Mouse (Mus musculus): ENCODE measurements around the gene Fcrl6. TPM values are rescaled to one million over a fixed set of nuclear protein-coding genes. Genes with fewer than 3 reads are reported as not detected.
A peak's percentile ranks its signal among the peaks of the same experiment; 100 is the strongest.

Gene Fcrl6
- total RNA-seq (2021) = not detected

GRCm38 (mm10) chr1:172602326-172602725, at the start of gene Fcrl6:
TSS of gene Fcrl6 (minus strand) at chr1:172602551.
- DNase-seq = no peak

DNA sequence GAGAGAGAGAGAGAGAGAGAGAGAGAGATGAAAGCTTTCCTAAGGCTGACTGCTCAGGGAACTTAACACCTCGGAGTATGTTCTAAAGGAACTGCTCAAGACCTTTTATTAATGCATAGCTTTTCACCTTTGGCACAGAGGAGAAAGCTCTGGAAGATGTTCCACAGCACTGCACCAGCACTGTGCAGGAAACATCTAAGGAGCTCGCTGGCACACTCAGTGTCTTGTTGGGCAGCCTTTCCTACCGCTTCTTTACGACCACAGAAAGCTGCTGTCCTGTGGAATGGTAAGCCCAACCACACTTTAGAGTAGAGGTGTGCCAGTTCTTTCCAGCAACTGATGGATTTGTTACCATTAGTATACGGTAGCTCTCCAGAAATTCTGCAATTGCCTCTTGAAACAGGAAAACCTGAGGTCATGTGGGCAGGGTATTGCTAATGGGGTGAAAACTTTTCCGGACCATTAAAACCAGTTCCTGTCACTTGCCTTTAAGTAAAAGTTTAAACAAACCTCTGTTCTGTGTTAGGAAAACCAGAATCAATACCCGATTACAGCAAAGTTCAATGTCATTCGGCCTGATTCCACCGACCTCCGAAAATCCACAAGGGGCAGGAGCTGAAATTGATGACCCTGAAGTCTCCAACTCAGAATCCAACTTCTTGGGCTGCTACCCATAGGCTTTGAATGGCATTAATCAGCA, 49.1 kb upstream of the Fcrl6 start:
- no peak for DNase-seq

- DNase-seq = peak; percentile 47
Observed at GRCm38 (mm10) chr1:172650519-172651287, 48.4 kb upstream of the Fcrl6 start.

- no peak for DNase-seq
Observed at GRCm38 (mm10) chr1:172649396-172649795, 47.0 kb upstream of the Fcrl6 start.

DNA sequence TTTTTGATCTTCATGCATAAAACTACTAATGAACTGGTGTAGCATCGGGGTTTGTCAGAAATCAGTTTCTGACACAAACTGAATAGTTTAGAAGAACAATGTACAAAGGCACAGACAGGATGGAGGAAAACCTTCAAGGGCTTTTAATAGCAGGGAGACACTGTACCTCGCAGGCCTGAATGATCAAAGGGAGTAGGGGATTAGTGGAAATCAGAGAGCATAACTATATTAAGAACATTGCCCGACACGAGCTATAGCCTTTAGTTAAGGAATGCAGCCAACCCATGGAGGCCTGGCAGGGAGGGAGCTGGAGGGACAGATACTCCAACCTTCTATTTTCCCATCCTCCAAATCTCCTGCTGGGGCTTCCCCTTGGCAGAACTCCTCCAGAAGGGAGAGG, 44.9 kb upstream of the Fcrl6 start:
- DNase-seq = no peak

GRCm38 (mm10) chr1:172638781-172639180, 36.4 kb upstream of the Fcrl6 start:
- peak; percentile 28 for DNase-seq

DNA sequence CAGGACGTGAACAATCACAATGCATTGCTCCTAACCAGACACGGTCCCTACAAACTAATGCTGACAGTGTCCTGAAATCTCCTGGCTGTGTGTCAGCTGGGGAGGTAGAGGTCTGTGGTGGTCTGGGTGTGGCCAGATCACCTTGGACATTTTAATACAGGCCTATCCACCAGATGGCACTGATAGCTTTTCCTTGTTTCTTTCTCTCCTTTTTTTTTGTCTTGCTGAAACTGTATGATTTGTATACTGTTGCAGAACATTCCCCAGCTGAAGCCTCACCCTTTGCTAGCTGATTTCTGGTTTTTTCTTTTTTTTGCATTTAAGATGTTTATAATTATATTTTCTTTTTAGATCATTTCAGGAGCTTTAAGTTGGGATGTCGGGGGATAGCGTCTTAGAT, 35.5 kb upstream of the Fcrl6 start:
- no peak for DNase-seq

DNA sequence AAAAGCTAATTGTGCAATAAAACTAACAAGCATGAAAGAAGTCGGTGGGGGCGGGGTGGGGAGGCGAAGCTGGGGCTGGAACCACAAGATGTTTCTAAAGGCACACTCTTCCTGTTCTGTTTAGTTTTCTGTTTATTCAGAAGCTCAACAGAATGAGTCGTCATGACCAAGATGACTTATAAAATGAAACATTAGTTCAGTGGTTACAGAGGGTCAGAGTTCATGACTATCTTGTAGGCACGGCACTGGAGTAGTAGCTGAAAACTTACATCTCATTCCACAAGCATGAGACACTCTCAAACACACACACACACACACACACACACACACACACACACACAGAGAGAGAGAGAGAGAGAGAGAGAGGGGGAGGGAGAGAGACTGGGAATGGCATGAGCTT, 33.9 kb upstream of the Fcrl6 start:
- no peak for DNase-seq

DNA sequence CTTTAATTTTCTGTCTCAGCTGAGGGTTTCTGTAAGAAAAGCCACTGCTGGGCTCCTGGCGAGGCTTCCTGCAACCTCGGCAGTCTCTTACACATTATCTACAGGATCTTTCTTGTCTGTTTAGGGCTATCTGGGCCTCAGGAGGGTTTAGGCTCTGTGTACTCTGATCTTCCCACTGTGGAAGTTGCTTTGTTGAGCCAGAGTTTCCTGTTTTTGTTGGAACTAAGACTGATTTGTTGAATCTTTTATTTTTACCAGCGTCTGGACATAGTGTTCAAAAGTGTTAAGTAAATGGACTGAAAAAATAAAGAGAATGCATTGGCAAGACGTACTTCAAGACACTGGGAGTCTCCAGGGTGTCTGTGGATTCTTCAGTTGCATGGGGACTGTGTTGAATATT, 32.9 kb upstream of the Fcrl6 start:
- DNase-seq = no peak

DNA sequence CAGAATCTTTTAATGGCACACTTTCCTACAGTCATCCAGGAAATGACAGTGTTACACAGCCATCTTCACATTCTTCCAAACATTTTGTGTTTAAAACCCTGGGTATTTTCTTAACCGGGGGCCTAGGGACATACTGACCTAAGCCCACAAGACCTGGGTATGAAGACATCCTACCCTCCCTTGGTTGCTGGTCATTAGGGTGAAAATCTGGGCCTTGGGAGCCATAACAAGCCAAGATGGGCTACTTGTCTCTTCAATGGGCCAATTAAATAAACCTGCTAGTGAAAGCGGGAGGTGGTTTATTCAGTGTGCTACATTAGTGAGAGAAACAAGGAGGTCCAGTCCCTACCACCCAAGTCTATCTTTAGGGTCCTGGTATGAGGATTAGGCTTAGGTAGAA, 31.8 kb upstream of the Fcrl6 start:
- DNase-seq = no peak

GRCm38 (mm10) chr1:172632451-172633326, 30.3 kb upstream of the Fcrl6 start, which contains the start of gene Dusp23:
TSS of gene Dusp23 (minus strand) at chr1:172632962.
- DNase-seq = peak; percentile 97

DNA sequence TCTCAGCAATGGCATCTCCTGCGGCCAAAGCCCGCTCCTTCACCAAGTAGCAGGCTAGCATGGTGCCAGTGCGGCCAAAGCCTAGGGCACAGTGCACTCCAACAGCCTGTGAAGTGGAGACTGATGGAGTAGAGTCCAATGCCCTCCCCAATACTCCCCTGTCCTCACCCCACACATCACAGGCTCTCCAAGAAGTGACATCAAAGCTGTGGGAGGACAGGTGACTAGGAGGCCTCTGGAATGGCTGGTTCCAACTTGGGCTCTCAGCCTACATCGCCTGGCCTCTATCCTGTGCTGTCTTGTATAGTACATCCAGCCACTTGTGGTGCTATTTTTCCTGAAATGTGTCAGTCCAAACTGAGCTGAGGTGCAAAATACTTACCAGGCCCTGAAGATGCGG, 29.4 kb upstream of the Fcrl6 start:
- no peak for DNase-seq

GRCm38 (mm10) chr1:172629831-172630230, 27.5 kb upstream of the Fcrl6 start:
- no peak for DNase-seq

- DNase-seq = no peak
Observed at GRCm38 (mm10) chr1:172626306-172626705, 24.0 kb upstream of the Fcrl6 start.

DNA sequence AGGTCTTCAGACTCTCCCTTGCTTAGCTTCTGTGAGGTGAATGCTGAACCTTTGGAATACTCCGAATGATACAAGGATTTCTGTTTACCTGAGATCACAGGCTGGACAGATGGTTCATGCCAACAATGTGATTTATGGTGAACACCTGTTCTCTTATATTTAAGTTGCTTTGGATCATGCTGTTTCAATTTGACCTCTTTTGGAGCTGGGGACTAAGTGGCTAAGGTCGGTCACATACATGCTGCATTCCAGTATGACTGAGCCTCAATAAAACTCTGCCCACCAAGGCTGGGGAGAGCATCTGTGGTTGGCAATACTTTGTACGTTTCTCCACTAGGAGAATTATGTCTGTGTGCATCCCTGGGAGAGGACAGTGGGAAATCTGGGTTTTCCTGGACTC, 21.7 kb upstream of the Fcrl6 start:
- DNase-seq = no peak

- DNase-seq = no peak
Observed at GRCm38 (mm10) chr1:172623599-172623998, 21.2 kb upstream of the Fcrl6 start.

GRCm38 (mm10) chr1:172619235-172619634, 16.9 kb upstream of the Fcrl6 start:
- peak; percentile 82 for DNase-seq

- no peak for DNase-seq
Observed at GRCm38 (mm10) chr1:172618141-172618540, 15.8 kb upstream of the Fcrl6 start.

GRCm38 (mm10) chr1:172617365-172618076, 15.2 kb upstream of the Fcrl6 start:
- DNase-seq = no peak

DNA sequence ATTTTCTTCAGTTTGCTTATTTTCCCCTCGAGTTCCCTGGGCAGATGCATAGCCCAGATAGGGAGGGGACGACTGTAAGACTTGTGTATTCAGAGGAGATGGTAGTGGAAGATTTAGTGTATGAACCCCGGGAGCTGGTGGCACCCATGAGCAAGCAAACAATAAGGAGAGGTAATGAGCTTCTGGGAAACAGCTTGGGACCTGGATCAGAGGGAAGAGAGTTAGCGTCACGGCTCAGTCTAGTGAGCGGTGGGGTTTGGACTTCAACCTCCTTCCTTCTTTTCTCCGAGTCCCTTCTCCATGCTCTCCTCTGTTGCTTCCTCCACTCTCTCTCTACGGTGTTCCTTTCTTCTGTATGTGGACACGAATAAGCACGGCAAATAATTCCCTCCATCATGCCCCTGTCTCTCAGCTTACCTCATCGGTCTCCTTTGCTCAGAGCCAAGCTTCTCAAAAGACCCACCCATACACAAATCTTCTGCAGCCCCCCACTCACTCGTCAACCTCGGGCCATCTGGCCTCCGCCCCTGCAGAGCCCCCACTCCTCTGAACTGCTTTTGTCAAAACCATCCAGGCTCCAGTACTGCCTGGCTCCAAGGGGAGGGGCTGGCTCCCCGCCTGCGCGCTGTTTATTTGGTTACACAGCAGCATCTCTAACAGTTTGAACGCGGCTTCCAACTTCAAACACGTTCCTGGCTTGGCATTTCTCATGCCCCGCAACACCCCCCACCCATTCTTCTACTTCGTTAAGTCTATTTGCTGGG, 14.4 kb upstream of the Fcrl6 start:
- DNase-seq = peak; percentile 21

DNA sequence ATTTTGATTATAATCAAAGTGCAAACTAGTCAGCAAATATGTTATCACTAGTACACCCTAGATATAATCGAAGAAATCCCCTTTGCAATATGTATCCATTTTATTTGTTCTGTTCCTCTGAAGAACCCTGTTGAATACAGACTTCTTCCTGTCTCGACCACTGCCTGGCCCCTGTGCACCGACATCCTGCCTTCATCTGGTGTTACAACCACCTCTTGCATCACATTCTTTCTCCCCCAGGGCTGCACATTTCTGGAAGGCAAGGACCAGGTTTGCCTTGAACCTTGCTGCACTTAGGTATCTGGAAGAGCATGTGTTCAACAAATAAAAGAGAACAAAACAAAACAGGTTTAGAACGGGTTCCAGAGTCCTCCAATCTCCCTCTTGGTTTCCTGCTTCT, 13.1 kb upstream of the Fcrl6 start:
- no peak for DNase-seq

DNA sequence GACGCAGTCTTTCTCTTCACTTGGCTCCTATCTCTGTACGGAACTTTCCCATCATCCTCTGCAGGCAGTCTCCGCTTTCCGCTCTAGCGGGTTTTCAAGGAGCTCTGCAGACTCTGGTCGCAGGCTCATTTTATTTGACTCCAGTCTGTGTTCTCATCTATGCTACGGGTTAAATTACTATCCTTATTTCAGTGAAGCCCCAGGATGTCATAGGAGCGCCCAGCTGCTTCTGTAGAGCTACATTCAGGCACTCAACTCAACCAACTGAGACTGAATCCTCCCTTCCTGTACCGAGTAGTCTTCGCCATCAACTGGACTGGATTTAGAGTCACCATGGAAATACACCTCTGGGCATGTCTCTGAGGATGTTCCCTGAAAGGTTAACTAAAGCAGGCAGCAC, 12.3 kb upstream of the Fcrl6 start:
- no peak for DNase-seq

All from heart, postnatal 4 days (tissue).